Mouse (Mus musculus) lung, postnatal 25 days (tissue): ENCODE measurements around the gene Gcnt1.

Experiments used
- DNase-seq: peaks from one replicate; pipeline ENCODE4 v3.0.0; 2022; ENCODE audit warnings: low spot score

Gcnt1 gene

GRCm38 (mm10) chr19:17323689-17324241 is 48.9 kb downstream of the Gcnt1 start:
- no peak for DNase-seq

- DNase-seq: no peak
Measured at GRCm38 (mm10) chr19:17323006-17323688, 49.5 kb downstream of the Gcnt1 start.

- DNase-seq: no peak
Measured at GRCm38 (mm10) chr19:17319770-17320169, 52.9 kb downstream of the Gcnt1 start.

- DNase-seq: no peak
Measured at GRCm38 (mm10) chr19:17318733-17319132, 53.9 kb downstream of the Gcnt1 start.

- DNase-seq: no peak
Measured at GRCm38 (mm10) chr19:17316311-17317003, 56.2 kb downstream of the Gcnt1 start.

- no peak for DNase-seq
Measured at GRCm38 (mm10) chr19:17314451-17314850, 58.2 kb downstream of the Gcnt1 start.

GRCm38 (mm10) chr19:17313766-17314165 is 58.9 kb downstream of the Gcnt1 start:
- no peak for DNase-seq

- no peak for DNase-seq
Measured at GRCm38 (mm10) chr19:17312671-17313180, 59.9 kb downstream of the Gcnt1 start.

GRCm38 (mm10) chr19:17311501-17311900 is 61.1 kb downstream of the Gcnt1 start:
- no peak for DNase-seq

GRCm38 (mm10) chr19:17311031-17311430 is 61.6 kb downstream of the Gcnt1 start:
- no peak for DNase-seq

- no peak for DNase-seq
Measured at GRCm38 (mm10) chr19:17296081-17296480, 76.6 kb downstream of the Gcnt1 start.

GRCm38 (mm10) chr19:17295211-17295766 is 77.4 kb downstream of the Gcnt1 start:
- DNase-seq: no peak

GRCm38 (mm10) chr19:17294136-17294535 is 78.5 kb downstream of the Gcnt1 start:
- DNase-seq: no peak

GRCm38 (mm10) chr19:17289526-17289925 is 83.1 kb downstream of the Gcnt1 start:
- DNase-seq: no peak

GRCm38 (mm10) chr19:17286004-17286403 is 86.6 kb downstream of the Gcnt1 start:
- DNase-seq: no peak

GRCm38 (mm10) chr19:17283317-17283716 is 89.3 kb downstream of the Gcnt1 start:
- DNase-seq: no peak

- DNase-seq: peak; percentile 34
Measured at GRCm38 (mm10) chr19:17278381-17279051, 94.1 kb downstream of the Gcnt1 start.
